Mouse (Mus musculus) v-Abl transformed pro-B cells (cell line): ENCODE data around the gene Pcnx4.

Experiments used
- in situ Hi-C, 2 experiments: fragments of 400-800 bp; cut with MboI; formaldehyde crosslinking; loops; one replicate each; pipeline ENCODE4 v1.15.1; 2025; ENCODE audit not compliant: unreplicated experiment in 2 of 2

Pcnx4 gene

DNA sequence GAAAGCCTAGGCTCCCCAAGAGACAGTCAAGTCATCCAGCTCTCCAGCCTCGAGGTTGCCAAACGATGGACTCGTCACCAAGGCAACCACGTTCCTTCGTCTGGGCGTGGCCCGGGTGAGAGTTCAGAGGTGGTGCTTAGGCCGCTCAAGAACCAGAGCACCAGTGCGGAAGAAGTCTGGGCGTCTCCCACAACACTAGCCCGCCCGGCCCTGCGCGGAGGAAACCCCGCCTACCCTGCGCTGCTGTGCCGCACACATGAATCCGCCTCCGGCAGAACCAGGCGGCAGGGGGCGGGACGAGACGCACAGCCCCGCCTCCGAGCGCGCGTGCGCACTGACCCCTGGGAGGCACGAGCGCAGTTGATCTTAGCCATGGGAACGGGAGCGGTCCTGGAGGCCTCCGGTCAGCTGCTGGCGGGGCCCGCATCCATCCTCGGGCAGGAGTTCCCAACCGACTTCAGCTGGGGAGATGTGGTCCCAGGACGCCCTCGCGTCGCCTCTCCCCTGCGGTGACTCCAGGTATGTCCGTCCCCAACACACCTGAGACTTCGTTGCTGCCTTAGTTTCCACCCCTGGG, at the start of gene Pcnx4:
Gene Pcnx4, plus strand, starts transcription at position 363 of the 577 bp plus-strand sequence.
- in situ Hi-C loops = loop anchor here (5.0 to 10.0 kb wide), 5 partner anchors 126 to 441 kb away; partner anchors contain the start of genes Dhrs7 (in 1 of the 2) and Ppm1a (in 1 of the 2)

DNA sequence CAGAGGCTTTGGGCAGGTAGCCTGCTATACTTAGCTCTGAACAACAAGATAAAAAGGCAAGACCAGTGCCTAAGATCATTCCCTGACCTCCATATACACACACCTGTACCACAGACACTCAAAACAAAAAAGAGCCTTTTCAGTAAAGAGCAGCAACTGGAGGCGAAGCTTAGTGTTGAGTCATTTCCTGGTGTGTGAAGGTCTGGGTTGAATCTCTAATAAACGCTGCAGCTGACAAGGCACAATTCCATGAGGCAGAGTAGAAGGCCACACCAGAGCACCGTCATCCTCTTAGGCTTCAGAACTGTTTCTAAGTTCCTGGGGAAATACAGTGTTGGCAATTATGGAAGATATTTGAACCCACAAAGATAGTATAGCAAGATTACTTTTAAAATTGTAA, 48.7 kb upstream of the Pcnx4 start:
- in situ Hi-C loops = no loop called here

DNA sequence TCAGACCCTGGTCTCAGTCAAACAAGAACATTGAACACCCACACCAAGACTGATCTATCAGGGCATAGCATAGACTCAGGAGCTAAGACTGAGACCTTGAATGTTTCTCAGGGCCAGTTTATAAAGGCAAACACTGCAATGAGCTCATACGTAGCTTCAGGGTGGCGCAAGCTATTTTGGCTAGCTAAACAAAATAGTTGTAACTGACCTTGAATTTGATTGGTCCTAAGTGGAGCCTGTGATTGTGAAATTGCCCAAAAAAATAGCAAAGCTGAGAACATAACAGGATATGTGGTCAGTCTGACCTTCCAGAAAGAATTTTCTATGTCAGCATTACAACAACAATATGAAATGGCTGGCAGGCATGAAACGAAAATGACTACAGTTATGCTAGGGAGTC, 46.2 kb upstream of the Pcnx4 start:
- in situ Hi-C loops = no loop called here

DNA sequence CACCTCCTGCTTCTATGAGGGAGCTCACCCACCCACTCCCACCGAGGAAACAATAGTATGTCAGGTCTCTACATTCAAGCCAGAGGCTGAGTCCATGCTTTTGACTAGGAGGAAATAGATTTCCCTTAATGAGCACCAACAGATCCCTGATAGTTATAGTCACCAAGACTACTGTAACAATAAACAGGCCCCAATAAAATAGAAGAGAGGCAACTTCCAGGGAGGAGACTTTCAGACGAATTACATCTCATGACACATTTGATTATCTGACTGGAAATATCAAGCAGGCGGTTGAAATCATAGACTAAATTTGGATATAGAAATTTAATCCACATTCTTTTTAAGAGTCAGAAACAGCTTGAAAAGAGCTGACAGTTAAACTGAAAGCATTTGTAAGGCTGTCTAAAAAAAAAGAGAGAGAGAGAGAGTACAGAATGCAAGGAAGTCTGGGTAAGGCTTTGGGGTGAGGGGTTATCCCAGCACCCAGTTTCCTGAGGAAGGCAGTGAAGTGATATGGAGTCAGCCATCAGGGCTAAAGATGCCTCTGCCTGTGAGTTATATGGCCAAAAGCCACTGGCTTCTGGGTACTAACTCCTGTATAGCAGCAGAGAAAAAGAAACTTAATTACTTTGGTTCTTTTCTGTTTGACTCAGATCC, 45.0 kb upstream of the Pcnx4 start:
- in situ Hi-C loops = no loop called here

DNA sequence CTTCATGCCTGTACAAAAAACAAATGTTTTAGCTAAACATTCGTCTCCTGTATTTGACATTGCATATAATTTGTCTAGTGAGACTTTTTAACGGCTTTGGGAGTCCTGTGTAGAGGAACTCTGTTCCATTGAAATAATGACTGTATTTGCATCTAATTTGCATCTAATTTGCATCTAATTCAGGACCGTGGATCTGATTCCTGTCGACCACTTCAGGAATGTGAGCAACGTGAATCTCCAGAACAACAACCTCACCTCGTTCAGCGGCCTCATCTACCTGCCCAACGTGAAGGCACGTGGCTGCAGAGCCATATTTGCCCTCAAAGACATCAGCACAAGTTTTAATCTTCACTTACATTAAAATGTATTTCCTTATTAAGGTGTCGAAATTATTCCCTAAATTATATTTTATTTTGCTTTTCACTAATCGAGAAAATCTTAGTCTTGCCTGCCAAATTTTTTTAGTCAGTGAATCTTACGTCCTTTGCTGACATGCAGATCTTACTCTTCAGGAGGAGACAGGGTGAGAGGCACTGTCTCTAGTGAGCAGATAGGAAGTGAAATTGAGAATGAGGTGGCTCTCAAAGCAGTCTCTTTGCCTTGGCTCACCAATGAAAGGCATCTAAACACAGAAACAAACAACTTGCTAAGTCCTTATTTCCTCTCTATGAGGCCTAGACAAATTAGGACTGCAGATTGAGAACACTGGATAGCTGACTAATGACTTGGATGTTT, 39.1 kb upstream of the Pcnx4 start:
- in situ Hi-C loops = no loop called here

DNA sequence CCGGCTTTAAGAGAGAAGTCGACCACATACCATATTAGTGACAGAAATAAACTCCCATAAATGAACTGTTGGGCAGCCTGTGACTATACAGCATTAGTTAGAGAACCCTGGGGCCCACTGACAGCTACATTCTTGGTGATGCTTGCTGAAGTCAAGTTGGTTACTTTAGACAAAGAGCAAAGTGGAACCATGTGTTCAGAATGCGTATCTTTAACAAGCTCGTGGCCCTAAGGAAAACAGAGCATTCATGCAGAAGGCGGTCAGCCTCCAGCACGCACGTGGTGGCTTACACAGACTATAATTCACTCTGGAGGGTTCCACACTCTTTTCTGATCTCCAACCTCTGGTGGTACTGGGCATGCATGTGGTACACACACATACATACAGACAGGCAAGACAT, 26.6 kb upstream of the Pcnx4 start:
- in situ Hi-C loops = loop anchor here in 1 of 2 experiments (10.0 to 25.0 kb wide), 2 partner anchors 465 to 978 kb away; no protein-coding TSS in a partner anchor

DNA sequence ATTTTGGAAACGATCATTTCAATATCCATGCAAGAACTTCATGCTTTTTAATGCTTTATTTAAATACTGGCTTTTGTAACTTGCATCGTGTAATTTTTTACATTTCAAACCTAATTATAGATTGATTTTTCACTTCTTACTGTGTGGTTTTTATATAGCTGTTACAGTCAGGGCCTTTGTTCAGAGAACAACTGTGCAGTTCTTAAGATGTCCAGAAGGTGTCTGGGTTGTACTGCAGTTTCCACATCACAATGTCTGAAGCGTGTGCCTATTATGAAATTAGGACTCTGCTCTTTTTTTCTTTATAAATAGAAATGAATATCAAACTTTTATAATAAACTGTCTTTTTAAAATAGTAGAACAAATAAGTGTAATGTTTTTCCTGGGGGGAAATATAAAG, 20.7 kb upstream of the Pcnx4 start:
- in situ Hi-C loops = loop anchor here in 1 of 2 experiments (10.0 to 25.0 kb wide), 2 partner anchors 459 to 972 kb away; no protein-coding TSS in a partner anchor

DNA sequence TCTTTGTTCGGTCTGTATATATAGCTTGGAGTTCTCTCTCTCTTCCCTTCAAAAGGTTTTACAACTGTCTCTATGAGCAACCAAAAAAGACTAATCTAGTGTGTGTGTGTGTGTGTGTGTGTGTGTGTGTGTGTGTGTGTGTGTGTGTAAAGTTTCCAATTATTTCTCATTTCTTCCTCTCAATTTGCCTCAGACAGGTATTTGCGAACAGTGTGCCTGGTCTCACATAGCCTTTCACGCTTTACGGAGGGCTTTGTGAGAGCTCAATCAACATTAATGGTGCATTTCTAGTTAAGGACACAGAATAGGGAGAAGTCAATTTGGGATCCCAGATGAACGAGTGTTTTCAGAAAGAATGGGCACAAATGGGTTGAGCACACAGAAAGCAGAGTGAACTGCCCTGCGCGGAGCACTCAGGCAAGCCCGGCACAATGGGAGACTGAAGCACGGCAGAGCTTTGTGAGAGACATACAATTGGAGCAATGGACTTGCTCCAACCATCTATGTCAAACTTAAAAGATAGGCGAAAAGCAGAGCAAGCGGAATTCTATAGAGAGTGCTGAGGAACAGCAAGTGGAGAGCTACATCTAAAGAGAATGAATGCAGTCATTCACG, 18.0 kb upstream of the Pcnx4 start:
- in situ Hi-C loops = loop anchor here in 1 of 2 experiments (10.0 to 25.0 kb wide), 2 partner anchors 457 to 969 kb away; no protein-coding TSS in a partner anchor

DNA sequence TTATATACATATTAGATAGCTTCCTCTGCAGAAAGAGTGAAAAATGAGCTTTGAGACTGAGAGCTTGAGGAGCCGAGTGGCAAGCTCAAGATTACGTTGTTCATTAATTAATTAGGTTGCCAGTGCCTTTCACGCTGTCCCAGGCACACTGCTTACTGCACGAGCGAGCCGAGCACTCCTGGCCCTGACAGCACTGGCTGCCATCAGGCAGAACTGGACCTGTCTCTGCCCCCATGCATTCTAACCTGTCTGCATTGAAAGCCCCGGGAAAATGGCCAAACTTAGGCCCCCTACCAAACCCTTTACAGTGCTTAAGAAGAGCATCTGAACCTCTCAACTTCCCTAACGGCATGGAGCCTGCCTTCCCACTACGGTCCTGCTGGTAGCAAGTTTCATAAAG, 16.8 kb upstream of the Pcnx4 start:
- in situ Hi-C loops = loop anchor here in 1 of 2 experiments (10.0 to 25.0 kb wide), 2 partner anchors 455 to 968 kb away; no protein-coding TSS in a partner anchor

DNA sequence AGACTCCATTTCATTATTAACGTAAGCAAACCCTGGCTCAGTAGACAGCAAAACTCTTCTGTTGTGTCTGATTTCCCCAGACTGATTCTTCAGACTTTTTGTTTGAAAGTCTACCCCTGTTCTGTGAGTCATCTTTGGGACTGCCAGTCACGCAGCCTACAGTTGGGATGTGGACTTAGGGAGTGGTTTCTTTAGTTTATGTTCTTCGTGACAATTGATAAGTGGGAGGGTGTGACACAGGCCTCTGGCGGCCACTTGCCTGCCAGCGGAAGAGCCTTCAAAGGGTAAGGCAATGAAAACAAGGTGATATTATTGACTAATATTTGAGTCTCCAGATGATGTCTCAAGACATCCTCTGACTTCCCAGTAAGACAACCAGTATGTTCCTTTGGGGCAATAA, 16.3 kb upstream of the Pcnx4 start:
- in situ Hi-C loops = loop anchor here (10.0 to 25.0 kb wide), 3 partner anchors 145 to 967 kb away; partner anchors contain the start of gene Dhrs7 (in 1 of the 2)

DNA sequence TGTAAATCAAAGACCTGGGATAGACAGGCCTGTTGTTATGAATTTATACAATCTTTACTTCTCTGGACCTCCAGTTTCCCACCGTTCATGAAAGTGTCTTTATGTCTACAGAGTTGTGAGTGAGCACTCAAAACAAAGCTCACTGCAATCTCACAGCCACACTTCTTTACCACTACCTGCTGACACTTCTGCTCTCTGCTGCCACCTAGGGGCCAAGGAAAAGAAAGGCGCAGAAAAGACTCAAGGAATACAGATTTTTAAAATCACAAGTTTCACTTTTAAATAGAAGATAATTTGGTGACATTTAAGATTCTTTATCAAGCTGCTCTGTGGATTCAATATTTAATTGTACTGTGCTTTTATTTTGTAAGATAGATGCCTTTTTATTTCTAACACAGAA, 15.5 kb upstream of the Pcnx4 start:
- in situ Hi-C loops = loop anchor here (10.0 to 25.0 kb wide), 2 partner anchors 144 to 967 kb away; partner anchors contain the start of gene Dhrs7 (in 1 of the 2)

DNA sequence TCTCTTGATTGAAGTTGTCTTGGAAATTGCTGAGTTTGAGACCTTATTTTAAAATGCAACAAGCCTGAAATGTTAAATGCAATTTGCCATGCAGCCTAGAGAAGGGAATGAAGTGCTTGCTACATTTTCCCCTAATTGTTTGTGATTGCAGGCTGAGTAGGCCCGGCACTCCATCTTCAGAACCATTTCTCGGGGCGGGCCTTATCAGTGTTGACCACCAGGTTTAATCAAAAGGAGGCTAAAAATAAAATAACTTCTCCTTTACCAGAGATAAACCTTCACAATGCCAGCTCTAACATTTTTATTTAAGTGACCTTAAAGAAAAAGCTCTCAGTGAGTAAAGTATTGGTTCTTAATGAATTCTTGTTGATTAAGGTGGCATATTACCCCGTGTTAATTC, 10.6 kb upstream of the Pcnx4 start:
- in situ Hi-C loops = loop anchor here in 1 of 2 experiments (10.0 kb wide), 1 partner anchor 139 kb away; the partner anchor contains the start of gene Dhrs7

DNA sequence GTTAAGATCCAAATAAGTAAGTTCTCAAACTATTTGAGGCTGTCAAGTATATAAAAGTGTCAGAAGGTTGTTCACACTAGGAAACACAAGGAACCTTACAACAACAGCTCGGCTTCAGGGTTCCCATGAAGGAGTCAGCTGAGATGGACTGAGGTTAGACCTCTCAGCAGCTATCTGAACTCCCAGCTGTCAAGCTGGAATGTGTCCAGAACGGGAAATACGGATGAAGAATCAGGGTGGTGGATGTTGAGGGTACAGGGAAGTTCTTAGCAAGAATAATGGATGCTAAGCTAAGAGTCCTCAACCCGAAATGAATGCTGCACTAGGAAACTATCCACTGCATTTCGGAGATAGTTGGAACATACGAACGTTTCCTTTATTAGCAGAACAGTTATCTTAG, 3.9 kb upstream of the Pcnx4 start:
- in situ Hi-C loops = loop anchor here (10.0 kb wide), 2 partner anchors 222 to 438 kb away; partner anchors contain the start of gene Ppm1a (in 1 of the 2)

DNA sequence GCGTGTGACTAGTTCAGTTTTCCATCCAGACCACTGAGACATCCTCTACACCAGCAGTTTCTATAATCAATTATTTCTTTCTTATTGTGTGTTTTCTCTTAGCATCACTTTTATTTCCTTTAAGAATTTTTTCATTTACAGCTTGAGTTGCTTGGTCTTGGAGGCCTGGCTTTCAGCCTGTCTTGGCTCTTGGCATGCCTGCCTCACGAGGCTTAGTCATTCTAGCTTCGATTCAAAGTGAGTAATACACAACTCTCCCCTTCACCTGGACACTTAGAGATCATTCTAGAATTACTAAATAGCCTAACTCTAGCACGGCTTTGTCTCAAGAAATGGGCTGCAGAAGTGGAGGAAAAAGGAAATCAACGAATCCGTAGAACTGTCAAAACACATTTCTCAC, 2.2 kb upstream of the Pcnx4 start:
- in situ Hi-C loops = loop anchor here (10.0 kb wide), 2 partner anchors 221 to 439 kb away; partner anchors contain the start of gene Ppm1a (in 1 of the 2)

DNA sequence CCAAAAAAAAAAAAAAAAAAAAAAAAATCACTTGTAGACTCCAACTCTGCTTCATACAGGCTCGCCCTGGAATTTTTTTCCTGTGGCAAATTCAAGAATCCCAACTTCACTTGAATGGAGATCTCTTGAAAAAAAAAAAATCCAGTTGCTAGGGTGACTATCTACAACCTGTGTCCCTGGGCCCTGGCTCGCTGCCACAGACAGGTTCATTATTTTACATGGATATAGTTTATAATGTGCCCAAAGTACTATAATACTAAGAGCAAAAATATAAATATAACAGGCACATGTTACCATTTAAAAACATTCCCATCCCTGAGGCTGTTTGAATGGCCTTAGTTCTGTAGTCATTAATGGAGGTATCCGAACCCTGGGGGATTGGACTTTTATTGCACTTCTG, 584 bp upstream of the Pcnx4 start:
- in situ Hi-C loops = loop anchor here (5.0 to 10.0 kb wide), 5 partner anchors 127 to 441 kb away; partner anchors contain the start of genes Dhrs7 (in 1 of the 2) and Ppm1a (in 1 of the 2)

DNA sequence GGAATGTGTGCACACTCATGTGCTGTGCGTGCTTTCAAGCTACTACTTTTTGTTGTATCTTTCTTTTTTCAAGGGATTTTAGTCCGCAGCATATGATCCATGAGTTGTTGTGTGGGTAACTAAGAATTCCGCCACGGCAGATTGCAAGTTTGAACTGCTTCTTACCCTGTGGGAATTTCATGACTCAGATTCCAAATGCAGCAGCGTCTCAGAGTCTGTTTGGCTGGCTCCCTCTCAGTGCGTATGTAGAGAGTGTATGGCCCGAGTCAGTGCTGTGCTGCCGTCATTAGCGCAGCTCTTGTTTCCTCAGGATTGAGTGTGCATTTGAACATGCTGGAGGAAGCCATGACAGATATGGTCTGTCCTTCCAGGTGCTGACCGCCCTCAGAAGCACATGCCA, 2.4 kb downstream of the Pcnx4 start:
- in situ Hi-C loops = loop anchor here (5.0 to 10.0 kb wide), 5 partner anchors 124 to 444 kb away; partner anchors contain the start of genes Dhrs7 (in 1 of the 2) and Ppm1a (in 1 of the 2)

DNA sequence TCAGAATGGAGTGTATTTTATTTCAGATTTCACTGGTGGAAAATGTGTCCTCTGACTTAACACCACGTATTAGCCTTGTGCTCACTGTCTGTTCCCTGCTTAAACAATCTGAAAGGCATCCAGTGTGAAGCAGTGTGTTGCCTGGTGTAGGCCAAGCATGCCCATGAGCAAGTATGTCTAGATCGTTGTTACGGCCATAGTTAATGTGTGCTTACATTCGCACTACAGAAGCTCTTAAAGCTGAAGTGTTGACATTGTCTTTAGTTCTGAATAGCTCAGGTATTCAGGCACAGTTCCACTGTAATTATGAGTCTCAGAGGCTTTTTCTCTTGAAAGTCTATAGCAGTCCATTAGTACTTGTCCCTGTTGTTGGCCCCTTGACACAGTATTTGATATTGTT, 18.2 kb downstream of the Pcnx4 start:
- in situ Hi-C loops = no loop called here

DNA sequence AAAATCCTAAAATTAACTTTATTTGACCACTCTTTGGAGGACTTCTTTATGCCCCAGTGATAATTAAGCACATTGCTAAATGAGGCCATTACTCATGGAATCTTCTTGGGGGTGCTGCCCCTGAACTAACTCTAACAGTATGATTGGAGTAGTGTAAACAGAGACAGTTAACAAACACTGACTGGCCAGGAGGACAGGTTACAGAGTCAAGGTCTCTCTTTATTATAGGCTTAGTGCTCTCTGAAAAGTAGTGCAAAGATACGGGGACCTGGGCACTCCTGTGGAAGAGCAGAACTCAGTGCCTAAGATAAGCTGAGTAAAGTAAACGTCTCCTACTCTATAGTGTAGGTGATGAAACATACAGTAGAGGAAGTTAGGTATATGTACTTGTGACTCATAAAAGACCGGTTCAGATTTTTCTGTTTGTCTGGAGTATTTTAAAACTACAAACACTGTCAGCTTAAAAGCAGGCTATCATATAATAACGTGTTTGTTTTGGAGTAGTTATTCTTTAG, 28.2 kb downstream of the Pcnx4 start:
- in situ Hi-C loops = no loop called here

DNA sequence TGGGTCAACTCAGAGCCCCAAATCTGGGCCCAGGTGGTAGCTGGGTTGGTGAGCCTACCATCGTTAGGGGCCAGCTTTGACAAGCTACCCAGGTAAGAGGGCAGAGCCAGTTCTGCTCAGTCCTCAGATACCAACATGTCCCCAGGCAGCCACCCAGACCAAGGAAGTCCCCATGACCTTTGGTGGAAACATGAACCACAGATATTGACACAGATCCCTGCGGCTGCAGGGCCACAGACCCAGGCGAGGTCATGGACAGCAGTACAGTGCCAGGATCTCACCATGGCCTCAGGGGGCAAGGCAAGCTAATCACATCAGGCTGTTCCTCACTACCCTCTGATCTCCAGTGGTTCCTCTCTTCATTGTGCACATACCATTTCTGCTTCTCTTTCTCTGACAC, 45.8 kb downstream of the Pcnx4 start:
- in situ Hi-C loops = no loop called here

DNA sequence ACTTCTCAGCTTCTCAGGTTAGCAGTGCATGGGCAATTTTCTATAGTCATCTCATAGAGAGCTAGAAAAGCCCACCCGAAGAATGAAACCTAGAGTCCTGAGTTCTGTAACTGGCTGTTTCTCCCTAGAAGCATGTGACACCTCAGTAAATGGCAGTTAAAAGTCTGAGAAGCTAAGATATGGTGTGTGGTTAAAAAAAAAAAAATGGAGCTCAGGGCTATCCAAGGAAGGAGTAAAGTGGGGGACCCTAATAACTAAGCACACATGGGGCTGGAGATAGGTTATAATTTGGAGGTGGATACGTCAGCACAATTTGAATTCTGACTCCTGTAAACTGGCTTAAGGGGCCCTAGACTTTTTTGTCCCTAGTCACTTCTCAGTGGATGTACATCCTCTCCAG, 46.9 kb downstream of the Pcnx4 start:
- in situ Hi-C loops = no loop called here
